Mouse (Mus musculus): ENCODE results near the gene Defb33. TPM values are rescaled to one million over a fixed set of nuclear protein-coding genes. Genes with fewer than 3 reads are reported as not detected.

Gene Defb33
- not detected in 2 replicates for polyA plus RNA-seq (2015; fragmentation: Nextera tagmentation; extraction: Ambion mirVana)

GRCm38 (mm10) chr8:20892369-20892768, at the start of gene Defb33:
Gene Defb33 (plus strand): TSS chr8:20892669.

GRCm38 (mm10) chr8:20902527-20902926, 10.1 kb downstream of the Defb33 start, which contains the start of gene Gm15056:
Gene Gm15056 (minus strand): TSS chr8:20902627.

GRCm38 (mm10) chr8:20921971-20922370, 29.5 kb downstream of the Defb33 start, which contains the start of gene Gm6040:
Gene Gm6040 (minus strand): TSS chr8:20922071.

GRCm38 (mm10) chr8:20944610-20945009, 52.1 kb downstream of the Defb33 start, which contains the start of gene AY761185:
Gene AY761185 (minus strand): TSS chr8:20944710.

Other genes with a start within 250 kb of the Defb33 start
- gene Gm15056, start 10.0 kb downstream of the Defb33 start, polyA plus RNA-seq (2015; fragmentation: Nextera tagmentation; extraction: Ambion mirVana) = not detected in 2 replicates
- not detected in 2 replicates for gene Gm6040, start 29.4 kb downstream of the Defb33 start, polyA plus RNA-seq (2015; fragmentation: Nextera tagmentation; extraction: Ambion mirVana)
- gene AY761185, start 52.0 kb downstream of the Defb33 start, polyA plus RNA-seq (2015; fragmentation: Nextera tagmentation; extraction: Ambion mirVana) = not detected in 2 replicates
- gene Defa21, start 132.9 kb downstream of the Defb33 start, polyA plus RNA-seq (2015; fragmentation: Nextera tagmentation; extraction: Ambion mirVana) = not detected in 2 replicates
- gene Defa23, start 162.4 kb downstream of the Defb33 start, polyA plus RNA-seq (2015; fragmentation: Nextera tagmentation; extraction: Ambion mirVana) = not detected in 2 replicates
- not detected in 2 replicates for gene Defa35, start 172.4 kb downstream of the Defb33 start, polyA plus RNA-seq (2015; fragmentation: Nextera tagmentation; extraction: Ambion mirVana)
- gene Defa25, start 191.8 kb downstream of the Defb33 start, polyA plus RNA-seq (2015; fragmentation: Nextera tagmentation; extraction: Ambion mirVana) = not detected in 2 replicates
- not detected in 2 replicates for gene Gm14851, start 203.4 kb downstream of the Defb33 start, polyA plus RNA-seq (2015; fragmentation: Nextera tagmentation; extraction: Ambion mirVana)
- not detected in 2 replicates for gene Defa30, start 242.0 kb downstream of the Defb33 start, polyA plus RNA-seq (2015; fragmentation: Nextera tagmentation; extraction: Ambion mirVana)

Measured in urinary bladder, postnatal 0 days (tissue).